In the genomic region with DNA sequence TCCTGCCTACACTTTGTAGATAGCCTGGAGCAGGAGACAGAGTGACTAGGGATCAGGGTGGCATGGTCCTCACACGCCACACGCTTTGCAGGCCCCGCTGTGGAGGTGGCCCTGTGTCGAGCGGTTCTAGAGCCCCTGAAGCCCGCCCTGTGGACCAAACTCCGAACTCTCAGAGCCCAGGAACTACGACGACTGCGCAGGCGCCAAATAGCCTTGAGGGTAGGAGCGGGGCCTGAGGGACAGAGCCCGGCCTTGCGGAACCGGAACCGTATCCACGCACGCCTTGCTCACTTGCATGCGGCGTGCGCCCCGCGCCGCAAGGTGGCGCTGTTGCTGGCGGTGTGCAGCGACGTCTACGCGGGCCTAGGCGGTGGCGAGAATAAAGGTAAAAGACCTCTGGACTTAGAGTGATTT, we compare ENCODE assay signal across 1 mouse cellular context.
TF ChIP-seq lines count a peak whose summit lies in the region.

No protein-coding gene starts in this region.

TF ChIP-seq in MEL, 35 proteins besides CTCF, POLR2A, EP300 and RAD21 (continued from another document):
- TF ChIP-seq MEF2A (IDR thresholded peaks at IDR 0.05; ENCODE audit: extremely low read depth, insufficient replicate concordance, low read depth, low read length, poor library complexity, severe bottlenecking) (no peak), GATA1 (IDR thresholded peaks at IDR 0.05; ENCODE audit: low read depth, low read length) (no peak), TCF12 (IDR thresholded peaks at IDR 0.05; ENCODE audit: low read depth, low read length) (peak; percentile 43), ZKSCAN1 (IDR thresholded peaks at IDR 0.05; ENCODE audit: low read depth, low read length) (no peak), MYC (IDR thresholded peaks at IDR 0.05; ENCODE audit: low read depth, low read length) (peak; percentile 80), ETS1 (IDR thresholded peaks at IDR 0.05; ENCODE audit: low read depth, low read length) (no peak), SMC3 (IDR thresholded peaks at IDR 0.05; ENCODE audit: low read depth, low read length) (peak; percentile 93), MAX (IDR thresholded peaks at IDR 0.05; ENCODE audit: low read length) (peak; percentile 69), POLR2AphosphoS2 (IDR thresholded peaks at IDR 0.05; ENCODE audit: low read length) (no peak), CHD1 (IDR thresholded peaks at IDR 0.05; ENCODE audit: low read depth, low read length) (no peak), ZNF384 (IDR thresholded peaks at IDR 0.05; ENCODE audit: low read depth, low read length) (peak; percentile 67; the same call in 1 of the 2 replicates), ELF1 (IDR thresholded peaks at IDR 0.05; ENCODE audit: low read depth, low read length) (peak; percentile 57; the same call in 1 of the 2 replicates), CHD2 (IDR thresholded peaks at IDR 0.05; ENCODE audit: low read length) (no peak)
